Mouse (Mus musculus) T-helper 2 cell (primary cell): ENCODE data around the gene Ankrd1.

Source experiments
- in situ Hi-C: fragments of 300-600 bp; cut with MboI, MseI; formaldehyde crosslinking; loops from one replicate; pipeline ENCODE4 v1.15.1; 2025; ENCODE audit warnings: high pct_unique_total_duplicates

Ankrd1 gene

GRCm38 (mm10) chr19:36119783-36120471 is at the start of gene Ankrd1:
Ankrd1 (minus strand) TSS chr19:36120099.
- in situ Hi-C loops, result no loop called here

GRCm38 (mm10) chr19:36169101-36169500 is 49.2 kb upstream of the Ankrd1 start:
- in situ Hi-C loops, result no loop called here

DNA sequence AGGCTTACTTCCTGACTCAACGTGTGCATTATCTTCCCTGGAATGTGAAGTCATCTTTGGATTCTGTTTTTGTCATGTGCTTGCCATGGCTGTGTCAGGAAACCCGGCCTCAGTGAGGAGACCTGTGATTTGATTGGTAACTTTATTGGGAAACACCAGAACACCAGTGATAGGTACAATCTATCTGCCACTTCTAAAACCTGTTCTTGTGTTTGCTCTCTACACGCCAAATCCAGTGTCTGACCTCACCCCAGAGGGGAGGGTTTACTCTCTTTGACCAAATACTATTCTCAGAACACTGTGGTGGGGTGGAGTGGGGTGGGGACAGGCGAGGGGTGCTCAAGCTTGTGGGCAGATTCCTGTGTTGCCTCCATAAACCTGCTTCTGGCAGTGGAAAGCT is 48.2 kb upstream of the Ankrd1 start:
- in situ Hi-C loops, result no loop called here

GRCm38 (mm10) chr19:36167291-36167896 is 47.5 kb upstream of the Ankrd1 start:
- in situ Hi-C loops, result no loop called here

DNA sequence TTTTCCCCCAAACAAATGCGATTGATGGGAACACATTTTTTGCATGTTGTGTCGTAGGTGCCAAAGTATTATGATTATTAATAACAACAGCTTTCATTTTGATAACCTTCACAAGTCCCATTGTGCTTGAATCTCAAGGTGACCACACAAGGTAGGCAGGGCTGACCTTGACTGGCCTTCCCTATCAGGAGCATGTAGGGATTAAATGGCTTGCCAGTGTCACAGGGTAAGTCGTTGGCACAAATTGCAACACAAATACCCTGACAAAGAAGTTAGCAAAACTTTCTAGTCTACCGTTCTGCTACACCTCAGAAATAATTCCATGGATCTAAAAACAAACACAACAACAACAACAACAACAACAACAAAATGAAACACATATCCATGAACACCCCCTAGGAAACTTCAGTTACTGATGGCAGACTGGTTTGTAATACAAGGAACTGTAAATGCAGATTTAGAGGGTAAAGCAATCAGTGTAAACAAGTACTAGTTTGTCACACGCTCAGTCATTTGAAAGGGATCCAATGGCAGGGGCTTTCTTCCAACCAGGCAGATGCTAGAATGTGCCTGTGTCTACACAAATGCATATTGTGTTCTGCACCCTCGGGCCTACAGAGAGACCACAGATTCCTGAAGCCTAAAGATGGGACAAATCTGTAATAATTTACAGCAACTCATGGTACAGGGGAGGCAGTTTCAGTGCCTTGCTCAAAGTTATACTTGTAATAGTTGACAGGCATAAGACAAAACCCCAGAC is 46.7 kb upstream of the Ankrd1 start:
- in situ Hi-C loops, result no loop called here

GRCm38 (mm10) chr19:36165351-36165750 is 45.5 kb upstream of the Ankrd1 start:
- in situ Hi-C loops, result no loop called here

DNA sequence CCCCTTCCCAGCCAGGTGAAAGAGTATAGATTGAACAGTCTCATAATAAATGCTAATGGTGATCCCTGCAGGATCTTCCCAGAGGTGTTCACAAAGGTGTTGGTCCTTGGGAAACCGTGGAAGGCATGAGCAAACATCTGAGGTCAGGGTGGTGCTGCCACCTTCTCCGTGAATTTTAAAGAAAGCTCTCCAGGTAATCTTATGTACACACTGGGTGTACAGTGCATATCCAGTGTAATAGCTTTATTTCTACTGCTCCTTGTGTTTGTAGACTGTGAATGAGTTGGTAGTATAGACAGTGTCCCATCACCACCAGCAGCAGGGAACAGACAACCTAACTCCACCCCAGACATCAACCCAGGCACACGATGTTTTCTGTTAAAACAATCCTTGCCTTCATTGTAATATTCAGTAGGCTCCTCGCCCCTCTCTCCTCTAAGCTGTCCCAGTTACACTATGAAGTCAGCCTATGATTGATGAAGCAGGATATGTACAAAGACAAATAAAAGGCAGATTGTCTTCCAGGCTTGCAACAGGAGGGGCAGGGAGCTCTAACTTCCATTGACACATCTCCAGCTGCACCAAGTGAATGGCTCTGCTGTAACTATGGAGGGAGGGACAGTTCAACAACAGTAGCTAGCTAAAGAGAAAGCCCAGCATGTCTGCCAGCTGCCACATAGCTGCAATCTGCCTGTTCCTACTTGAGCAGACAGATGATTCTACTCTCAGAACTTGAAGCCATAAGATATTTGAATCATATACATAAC is 30.5 kb upstream of the Ankrd1 start:
- in situ Hi-C loops, result no loop called here

GRCm38 (mm10) chr19:36148578-36148977 is 28.7 kb upstream of the Ankrd1 start:
- in situ Hi-C loops, result no loop called here

DNA sequence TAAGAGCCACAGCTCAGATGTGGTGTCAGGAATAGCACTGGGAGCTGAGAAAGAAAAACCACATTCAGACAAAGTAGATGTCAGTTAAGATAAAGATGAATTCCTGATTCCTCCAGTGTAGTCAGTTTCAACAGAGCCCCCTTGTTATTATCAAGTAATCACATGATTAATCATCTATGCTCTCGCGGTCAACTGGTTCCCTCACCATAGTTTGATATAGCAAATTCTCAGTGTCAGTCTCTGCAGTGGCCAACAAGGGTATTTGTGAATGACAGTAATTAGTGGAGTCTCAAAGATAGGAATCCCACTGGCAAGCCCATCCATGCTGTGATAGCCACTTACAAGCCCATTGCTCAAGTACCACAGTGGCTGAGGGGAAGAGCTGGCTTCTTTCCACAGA is 23.7 kb upstream of the Ankrd1 start:
- in situ Hi-C loops, result no loop called here

DNA sequence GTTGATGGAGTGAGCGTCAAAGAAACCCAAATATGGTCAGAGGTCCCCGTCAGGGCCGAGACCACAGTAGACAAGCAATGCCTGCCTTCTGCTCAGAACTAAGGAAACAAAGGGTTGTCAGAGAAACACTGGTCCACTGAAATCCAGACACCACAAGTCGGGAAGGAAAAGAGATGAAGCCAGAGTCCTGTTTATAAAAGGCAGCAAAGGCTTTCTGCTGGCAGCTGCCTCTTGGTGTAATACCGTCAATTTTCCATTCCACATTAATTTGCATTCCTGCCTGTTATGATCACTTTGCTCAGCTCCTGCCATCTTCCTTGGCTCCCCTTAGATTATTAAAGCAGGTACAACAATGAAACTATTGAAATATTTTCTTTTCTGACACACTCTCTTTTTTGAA is 13.8 kb upstream of the Ankrd1 start:
- in situ Hi-C loops, result loop anchor here (10.0 kb wide), 1 partner anchor 641 kb away; no protein-coding TSS in a partner anchor

DNA sequence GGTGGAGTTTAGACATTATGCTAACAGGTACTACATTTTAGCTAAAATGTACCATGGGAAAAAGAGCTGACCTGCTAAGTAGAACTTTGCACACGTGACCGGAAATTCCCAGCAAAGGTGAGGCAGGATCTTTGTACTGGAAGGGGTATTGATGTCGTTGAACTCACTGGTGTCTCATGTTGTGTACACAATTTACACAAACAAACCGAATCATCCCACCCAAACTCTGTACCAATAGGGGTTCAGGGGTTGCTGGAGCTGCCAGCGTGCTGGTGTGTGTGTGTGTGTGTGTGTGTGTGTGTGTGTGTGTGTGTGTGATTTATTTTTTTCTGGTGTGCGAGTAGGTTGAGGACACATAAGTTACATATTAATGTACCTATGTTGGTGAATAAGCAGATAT is 13.2 kb upstream of the Ankrd1 start:
- in situ Hi-C loops, result loop anchor here (10.0 kb wide), 1 partner anchor 642 kb away; no protein-coding TSS in a partner anchor

DNA sequence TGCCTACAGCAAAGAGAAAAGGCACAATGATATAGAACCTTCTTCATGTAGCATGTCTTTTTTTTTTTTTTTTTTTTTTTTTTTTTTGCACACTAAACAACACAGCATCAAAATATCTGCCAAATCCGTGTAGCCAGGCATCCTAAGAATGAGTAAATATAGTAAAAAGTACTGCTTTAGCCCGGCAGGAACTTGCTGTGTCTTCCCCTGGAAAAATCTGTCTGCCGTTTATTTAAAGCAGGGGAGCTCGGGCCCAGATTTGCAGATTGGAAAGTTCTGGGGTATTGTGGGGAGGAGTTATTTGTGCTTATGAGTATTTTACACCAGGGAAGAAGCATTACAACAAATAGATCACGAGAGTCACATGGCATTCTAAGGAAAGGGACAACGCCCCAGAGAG is 12.1 kb upstream of the Ankrd1 start:
- in situ Hi-C loops, result loop anchor here (10.0 kb wide), 1 partner anchor 643 kb away; no protein-coding TSS in a partner anchor

- in situ Hi-C loops, result loop anchor here (10.0 kb wide), 1 partner anchor 645 kb away; no protein-coding TSS in a partner anchor
Observed at GRCm38 (mm10) chr19:36130181-36130580, 10.3 kb upstream of the Ankrd1 start.

GRCm38 (mm10) chr19:36129643-36130042 is 9.7 kb upstream of the Ankrd1 start:
- in situ Hi-C loops, result loop anchor here (10.0 kb wide), 1 partner anchor 645 kb away; no protein-coding TSS in a partner anchor

- in situ Hi-C loops, result no loop called here
Observed at GRCm38 (mm10) chr19:36129213-36129612, 9.3 kb upstream of the Ankrd1 start.

- in situ Hi-C loops, result no loop called here
Observed at GRCm38 (mm10) chr19:36128440-36128839, 8.5 kb upstream of the Ankrd1 start.

DNA sequence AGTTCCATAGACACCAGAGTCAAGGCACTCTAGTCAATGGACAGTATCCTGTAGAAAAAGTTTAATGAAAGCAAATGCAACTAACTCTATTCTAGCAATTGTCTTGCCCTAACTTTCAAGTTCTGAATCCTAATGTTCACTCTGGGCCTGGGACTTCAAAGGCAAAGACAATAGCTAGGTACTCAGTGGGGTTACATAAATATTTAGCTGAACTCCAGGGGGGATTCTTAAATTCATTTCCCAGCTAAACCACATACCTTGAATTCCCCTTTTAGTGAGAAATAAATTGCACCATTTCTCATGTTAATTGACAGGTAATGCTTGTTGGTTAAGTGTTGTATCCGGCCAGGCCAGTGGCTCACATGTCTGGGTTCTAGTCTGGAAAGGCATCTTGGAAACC is 4.3 kb upstream of the Ankrd1 start:
- in situ Hi-C loops, result no loop called here

- in situ Hi-C loops, result no loop called here
Observed at GRCm38 (mm10) chr19:36119219-36119618, 680 bp downstream of the Ankrd1 start.

DNA sequence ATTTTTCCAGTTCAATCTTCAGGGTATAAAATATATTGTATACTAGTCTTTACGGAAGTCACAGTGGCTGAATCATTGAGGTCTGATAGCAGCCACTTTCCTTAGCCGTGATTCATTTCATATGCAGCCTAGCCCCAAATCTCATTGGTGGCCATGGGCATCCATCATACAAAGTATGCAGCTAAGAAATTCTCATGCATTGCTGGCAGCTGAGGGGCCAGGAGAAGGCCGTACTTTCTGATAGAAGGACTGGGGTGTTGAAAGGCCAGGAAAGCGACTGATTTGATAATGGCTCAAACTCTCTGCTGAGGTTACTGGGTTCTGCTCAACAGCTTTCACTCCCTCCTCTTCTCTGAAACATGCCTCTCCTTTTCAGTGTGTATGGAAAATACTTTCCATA is 3.7 kb downstream of the Ankrd1 start:
- in situ Hi-C loops, result no loop called here

DNA sequence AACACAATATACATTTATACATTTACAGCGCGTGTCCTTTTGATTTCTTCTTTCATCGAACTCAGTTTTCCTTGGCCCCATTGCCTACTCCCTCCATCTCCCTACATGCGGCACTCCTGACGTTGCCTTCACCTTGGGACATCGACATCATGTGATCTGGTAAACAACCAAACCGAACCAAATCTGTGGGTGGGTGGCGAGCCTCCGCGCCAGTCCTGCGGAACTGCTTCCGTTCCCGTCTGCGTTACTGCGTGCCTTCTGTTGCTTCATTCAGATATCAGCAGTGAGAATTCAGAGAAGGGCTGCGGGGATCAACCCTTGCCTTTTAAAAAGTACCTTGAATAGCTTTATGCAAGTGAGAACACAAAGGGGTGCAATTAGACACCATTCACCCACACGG is 7.9 kb downstream of the Ankrd1 start:
- in situ Hi-C loops, result no loop called here

DNA sequence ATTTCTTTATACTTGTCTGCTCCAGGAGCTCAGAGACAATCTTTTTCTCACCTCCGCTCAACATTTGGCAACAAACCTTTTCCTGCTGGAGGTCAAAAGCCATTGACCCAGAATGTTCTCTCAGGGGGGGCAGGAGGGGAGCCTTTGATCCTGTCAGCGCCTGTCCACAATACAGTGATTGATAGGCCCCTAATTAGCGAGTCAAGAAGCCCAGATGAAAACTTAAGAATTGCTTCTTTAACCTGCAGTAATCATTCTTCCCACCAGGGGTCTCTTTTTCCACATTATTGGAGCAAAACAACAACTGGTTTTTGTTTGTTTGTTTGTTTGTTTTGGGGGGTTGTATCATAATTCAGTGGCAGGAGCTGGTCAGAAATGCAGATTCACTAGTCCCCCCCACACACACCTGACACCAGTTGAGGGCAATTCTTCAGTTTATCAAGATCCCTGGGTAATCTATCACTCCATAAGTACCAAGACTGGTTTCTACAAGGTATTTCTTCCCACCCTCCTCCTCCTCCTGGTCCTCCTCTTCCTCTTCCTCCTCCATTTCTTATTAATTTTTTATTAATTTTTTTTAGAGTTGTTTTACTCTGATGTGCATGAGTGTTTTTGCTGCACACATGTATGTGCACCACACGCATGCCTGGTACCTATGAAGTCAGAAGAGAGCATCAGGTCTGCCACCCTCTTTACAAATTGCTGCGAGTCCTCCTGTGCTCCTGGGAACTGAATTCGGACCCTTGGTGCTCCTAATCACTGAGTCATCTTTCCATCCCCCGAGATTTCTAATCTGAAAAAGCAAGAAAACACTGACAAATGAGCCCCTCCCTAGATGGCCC is 8.6 kb downstream of the Ankrd1 start:
- in situ Hi-C loops, result no loop called here
